Mouse (Mus musculus) heart, embryonic 14.5 days (tissue): Measurements from ENCODE around the gene Cryl1. TPM values are rescaled to one million over a fixed set of nuclear protein-coding genes. Genes with fewer than 3 reads are reported as not detected.

ENCODE experiments used
- ATAC-seq: fragments of 200-750 bp; cut with Nextera tagmentation; 2 replicates; pipeline ENCODE4 v1.8.0; 2017; ENCODE audit warnings: low read depth, moderate TSS enrichment; ENCODE audit not compliant: insufficient number of reproducible peaks, insufficient read depth, low FRiP score
- H3K27ac ChIP-seq, 2 experiments: fragments of 200-500 bp in 1 of 2; fragments of 300-500 bp in 1 of 2; sonication (generic) in 1 of 2; replicated peaks in 1 of 2; 2 replicates each; pipeline ENCODE4 v1.5.1; 2012 to 2014; ENCODE audit warnings: low read depth in 2 of 2, low read length in 2 of 2, control low read depth in 1 of 2, mild to moderate bottlenecking in 1 of 2, mixed read lengths in 1 of 2; ENCODE audit not compliant: control insufficient read depth in 1 of 2, insufficient read depth in 1 of 2
- H3K27me3 ChIP-seq: fragments of 300-500 bp; sonication (generic); 2 replicates; pipeline ENCODE4 v1.6.1; 2014; ENCODE audit warnings: mild to moderate bottlenecking, low read length, control low read depth; ENCODE audit not compliant: control insufficient read depth, insufficient read depth
- H3K36me3 ChIP-seq: fragments of 300-500 bp; sonication (generic); 2 replicates; pipeline ENCODE4 v1.6.1; 2014; ENCODE audit warnings: mild to moderate bottlenecking, control low read depth, low read length, mixed read lengths; ENCODE audit not compliant: control insufficient read depth, insufficient read depth
- H3K4me1 ChIP-seq, 2 experiments: fragments of 200-500 bp in 1 of 2; fragments of 300-500 bp in 1 of 2; sonication (generic) in 1 of 2; 2 replicates each; pipeline ENCODE4 v1.6.1; 2012 to 2014; ENCODE audit warnings: low read length in 2 of 2, control low read depth in 1 of 2, mixed read lengths in 1 of 2; ENCODE audit not compliant: control insufficient read depth in 2 of 2, insufficient read depth in 2 of 2
- H3K4me2 ChIP-seq: fragments of 300-500 bp; sonication (generic); 2 replicates; pipeline ENCODE4 v1.6.1; 2014; ENCODE audit warnings: mild to moderate bottlenecking, low read length
- H3K4me3 ChIP-seq, 2 experiments: fragments of 200-500 bp in 1 of 2; fragments of 300-500 bp in 1 of 2; sonication (generic) in 1 of 2; 2 replicates each; pipeline ENCODE4 v1.5.1; 2012 to 2014; ENCODE audit warnings: low read length in 2 of 2, mild to moderate bottlenecking in 2 of 2, control low read depth in 1 of 2, low read depth in 1 of 2, moderate library complexity in 1 of 2; ENCODE audit not compliant: control insufficient read depth in 1 of 2, insufficient read depth in 1 of 2
- H3K9ac ChIP-seq: fragments of 300-500 bp; sonication (generic); 2 replicates; pipeline ENCODE4 v1.6.1; 2014; ENCODE audit warnings: mild to moderate bottlenecking, low read length
- H3K9me3 ChIP-seq: fragments of 300-500 bp; sonication (generic); 2 replicates; pipeline ENCODE4 v1.6.1; 2016; ENCODE audit warnings: low read length, control low read depth; ENCODE audit not compliant: control insufficient read depth
- WGBS: fragments of 180-500 bp; shearing (Covaris S2); extraction: QIAGEN DNeasy Blood & Tissue Kit; methylation state at CpG from one replicate; pipeline ENCODE4 v1.1.7; 2014; 5-methylcytosine and 5-hydroxymethylcytosine counted together
- polyA plus RNA-seq: library from polyadenylated mRNA; unstranded; fragments of >200 nt; fragmentation: Nextera tagmentation; extraction: Ambion mirVana; gene quantifications from 2 replicates; pipeline ENCODE4 v1.2.1, GENCODE M21; 2014

Cryl1 gene
- polyA plus RNA-seq, 1 experiment from 2014 or later, result 17.3 TPM

DNA sequence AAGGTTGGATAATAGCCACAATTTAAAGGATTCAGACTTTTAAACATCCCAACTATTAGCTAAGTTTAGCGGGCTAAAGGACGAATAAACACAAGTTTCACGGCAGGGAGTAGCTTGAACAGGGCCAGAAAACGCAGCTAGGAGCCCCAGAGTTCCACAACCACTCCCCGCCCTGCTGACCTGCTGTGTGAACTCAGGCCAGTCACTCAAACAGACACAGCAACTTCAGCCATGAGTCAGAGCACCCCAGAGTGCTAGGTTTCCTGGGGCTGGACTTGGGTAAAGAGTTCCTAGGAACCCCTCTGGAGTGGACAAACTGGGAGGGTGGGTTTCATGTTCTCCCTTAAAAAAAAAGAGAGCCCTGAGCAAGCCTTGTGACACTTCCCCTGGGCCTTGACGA is 59.7 kb downstream of the Cryl1 start:
- 58% methylated on average over 6 of the region's 6 CpGs for WGBS
- ATAC-seq, result no peak
- no peaks in the 10 kb centered on the region for H3K27me3 ChIP-seq

DNA sequence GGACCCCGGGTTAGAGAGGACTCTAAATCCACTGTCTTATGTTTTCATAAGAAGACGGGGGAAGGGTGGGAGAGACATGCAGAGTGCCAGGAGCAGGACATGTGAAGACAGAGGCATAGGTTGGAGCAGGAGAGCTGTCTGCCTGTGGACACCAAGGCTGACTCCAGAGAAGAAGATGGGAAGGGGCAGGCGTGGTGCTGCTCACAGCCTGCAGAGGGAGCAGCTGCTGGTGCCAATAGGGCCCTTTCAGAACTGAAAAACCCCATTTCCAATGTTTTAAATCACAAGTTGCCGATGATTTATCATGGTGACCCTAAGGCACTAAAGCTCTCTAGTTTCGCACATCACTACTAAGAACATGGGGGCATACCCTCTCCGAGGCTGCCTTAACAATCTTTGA is 63.5 kb downstream of the Cryl1 start:
- 65% methylated on average over 6 of the region's 6 CpGs for WGBS
- no peak overlapping the region for H3K4me2 ChIP-seq
- H3K9me3 ChIP-seq, result no peaks in the 10 kb centered on the region
- H3K27ac ChIP-seq, result no peak overlapping the region
- no peaks in the 10 kb centered on the region for H3K36me3 ChIP-seq
- H3K27me3 ChIP-seq, result no peaks in the 10 kb centered on the region
- H3K4me3 ChIP-seq, result no peak overlapping the region
- no peak overlapping the region for H3K9ac ChIP-seq
- peaks cover 0 to 2% of the 10 kb centered on the region in 2 experiments; a peak in 1 of 4 replicates for H3K4me1 ChIP-seq
- ATAC-seq, result no peak

More for the DNA sequence above, 59.7 kb downstream of the Cryl1 start:
- Histone ChIP-seq H3K27ac (no peak overlapping the region), H3K9me3 (no peaks in the 10 kb centered on the region), H3K4me1 (peaks cover 14 to 15% of the 10 kb centered on the region in 2 experiments), H3K4me2 (no peak overlapping the region), H3K36me3 (no peaks in the 10 kb centered on the region), H3K9ac (no peak overlapping the region), H3K4me3 (no peak overlapping the region)

DNA sequence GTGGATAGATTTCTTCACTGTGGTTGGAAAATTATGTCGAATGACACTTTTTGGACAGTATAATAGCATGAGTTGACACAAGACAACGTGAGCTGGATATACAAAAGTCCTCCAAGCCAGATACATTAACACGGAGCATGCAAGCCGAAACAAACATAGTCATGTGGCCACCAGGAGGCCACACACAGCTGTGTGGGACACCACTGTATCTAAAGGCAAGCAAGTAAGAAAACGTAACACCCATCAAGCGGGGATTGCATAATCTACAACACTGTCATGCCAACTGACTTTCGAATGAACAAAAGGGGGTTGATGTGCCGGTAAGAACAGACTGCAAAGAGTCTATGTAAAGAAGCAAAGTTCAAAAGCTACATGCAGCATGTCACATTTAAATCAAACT is 65.8 kb downstream of the Cryl1 start:
- Histone ChIP-seq H3K4me2 (no peak overlapping the region), H3K27ac (no peak overlapping the region), H3K36me3 (no peaks in the 10 kb centered on the region), H3K4me3 (no peak overlapping the region), H3K4me1 (peaks cover 0 to 2% of the 10 kb centered on the region in 2 experiments; a peak in 1 of 4 replicates), H3K27me3 (no peaks in the 10 kb centered on the region), H3K9ac (no peak overlapping the region), H3K9me3 (no peaks in the 10 kb centered on the region)
- WGBS, result 83% methylated on average over 8 of the region's 8 CpGs
- ATAC-seq, result no peak

DNA sequence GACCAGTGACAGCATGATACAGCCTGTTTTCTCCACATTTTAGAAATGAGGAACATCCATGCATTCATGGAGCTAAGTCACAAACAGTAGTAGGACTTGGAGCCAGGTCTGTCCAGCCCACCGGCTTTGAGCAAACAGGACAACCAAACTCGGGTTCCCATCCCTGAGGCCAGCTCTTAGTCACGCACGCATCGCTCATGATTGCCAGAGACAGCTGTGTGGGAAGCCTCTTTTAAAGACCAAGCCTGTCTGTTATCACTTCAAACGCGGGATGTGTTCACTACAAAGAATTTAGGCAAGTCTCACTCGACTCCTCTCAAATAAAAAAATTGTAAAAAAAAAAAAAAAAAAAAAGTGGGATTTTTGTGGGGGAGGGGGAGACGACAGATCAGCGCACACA is 67.2 kb downstream of the Cryl1 start:
- no peak overlapping the region for H3K27ac ChIP-seq
- no peak overlapping the region for H3K4me2 ChIP-seq
- no peaks in the 10 kb centered on the region for H3K36me3 ChIP-seq
- H3K27me3 ChIP-seq, result no peaks in the 10 kb centered on the region
- no peaks in the 10 kb centered on the region for H3K9me3 ChIP-seq
- 80% methylated on average over 10 of the region's 10 CpGs for WGBS
- peaks cover 0 to 2% of the 10 kb centered on the region in 2 experiments; a peak in 1 of 4 replicates for H3K4me1 ChIP-seq
- H3K4me3 ChIP-seq, result no peak overlapping the region
- no peak for ATAC-seq
- H3K9ac ChIP-seq, result no peak overlapping the region

DNA sequence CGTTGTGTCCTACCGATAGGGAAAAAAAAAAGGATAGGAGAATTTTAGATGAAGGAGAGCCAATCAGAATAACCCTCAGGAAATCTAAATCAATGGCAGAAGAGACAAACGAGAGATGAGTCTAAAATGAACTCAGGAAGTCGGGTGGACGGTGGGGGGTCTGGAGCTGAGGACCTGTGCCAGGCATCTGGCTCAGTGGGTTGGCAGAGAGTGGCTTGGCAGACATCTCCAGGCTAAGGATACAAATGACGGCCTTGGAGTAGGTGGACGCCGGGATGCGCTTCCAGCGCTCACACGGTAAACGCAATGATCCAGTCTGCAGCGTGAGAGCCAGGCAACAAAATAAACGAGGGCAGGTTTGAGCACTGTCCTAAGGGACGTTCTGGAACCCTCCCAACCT is 68.7 kb downstream of the Cryl1 start:
- 90% methylated on average over 15 of the region's 15 CpGs for WGBS
- H3K36me3 ChIP-seq, result no peaks in the 10 kb centered on the region
- H3K4me3 ChIP-seq, result no peak overlapping the region
- H3K27me3 ChIP-seq, result no peaks in the 10 kb centered on the region
- no peak overlapping the region for H3K27ac ChIP-seq
- H3K4me2 ChIP-seq, result no peak overlapping the region
- no peaks in the 10 kb centered on the region for H3K9me3 ChIP-seq
- H3K9ac ChIP-seq, result no peak overlapping the region
- peaks cover 0 to 2% of the 10 kb centered on the region in 2 experiments; a peak in 1 of 4 replicates for H3K4me1 ChIP-seq
- ATAC-seq, result no peak

- H3K9ac ChIP-seq, result no peak overlapping the region
- H3K36me3 ChIP-seq, result no peaks in the 10 kb centered on the region
- no peak for ATAC-seq
- H3K4me2 ChIP-seq, result no peak overlapping the region
- H3K27me3 ChIP-seq, result no peaks in the 10 kb centered on the region
- H3K9me3 ChIP-seq, result no peaks in the 10 kb centered on the region
- no peak overlapping the region for H3K27ac ChIP-seq
- peaks cover 0 to 2% of the 10 kb centered on the region in 2 experiments; a peak in 1 of 4 replicates for H3K4me1 ChIP-seq
- no peak overlapping the region for H3K4me3 ChIP-seq
- 90% methylated on average over 6 of the region's 6 CpGs for WGBS
These were observed 71.6 kb downstream of the Cryl1 start for GRCm38 (mm10) chr14:57326771-57327170.

GRCm38 (mm10) chr14:57318812-57319211 is 79.5 kb downstream of the Cryl1 start:
- Histone ChIP-seq H3K27me3 (no peaks in the 10 kb centered on the region), H3K36me3 (no peaks in the 10 kb centered on the region), H3K4me3 (no peak overlapping the region), H3K27ac (no peak overlapping the region), H3K4me2 (no peak overlapping the region), H3K4me1 (peaks cover 2 to 5% of the 10 kb centered on the region in 2 experiments; a peak in 2 of 4 replicates), H3K9me3 (no peaks in the 10 kb centered on the region), H3K9ac (no peak overlapping the region)
- no peak for ATAC-seq
- 72% methylated on average over 1 of the region's 1 CpGs for WGBS
